Mouse (Mus musculus) erythroblast, embryonic 14.5 days (primary cell): ENCODE measurements around the gene Slc25a30. TPM values are rescaled to one million over a fixed set of nuclear protein-coding genes. Genes with fewer than 3 reads are reported as not detected.
A peak's percentile ranks its signal among the peaks of the same experiment; 100 is the strongest.

ENCODE experiments used
- H3K27me3 ChIP-seq: 2 replicates; pipeline ENCODE4 v1.6.1; 2012; ENCODE audit warnings: inconsistent platforms; ENCODE audit not compliant: control insufficient read depth
- H3K36me3 ChIP-seq: 2 replicates; pipeline ENCODE4 v1.6.1; 2012; ENCODE audit warnings: mild to moderate bottlenecking, inconsistent platforms; ENCODE audit not compliant: control insufficient read depth
- H3K4me1 ChIP-seq: 2 replicates; pipeline ENCODE4 v1.6.1; 2012; ENCODE audit warnings: inconsistent platforms; ENCODE audit not compliant: control insufficient read depth
- H3K4me3 ChIP-seq: replicated peaks from 2 replicates; pipeline ENCODE3; 2012; ENCODE audit warnings: moderate library complexity, mild to moderate bottlenecking, inconsistent platforms
- H3K9me3 ChIP-seq: 2 replicates; pipeline ENCODE4 v1.6.1; 2012; ENCODE audit warnings: low read length, inconsistent platforms, mixed read lengths; ENCODE audit not compliant: control insufficient read depth
- GATA1 ChIP-seq: IDR thresholded peaks from 2 replicates; pipeline ENCODE4 v1.6.1; 2012; ENCODE audit warnings: low read length, inconsistent platforms, mixed read lengths
- TAL1 ChIP-seq: IDR thresholded peaks from 3 replicates; pipeline ENCODE4 v1.6.1; 2012; ENCODE audit warnings: low read length, inconsistent platforms, mixed read lengths
- polyA plus RNA-seq: library from polyadenylated mRNA; stranded (reverse); fragments of >175 nt; gene quantifications from 2 replicates; pipeline ENCODE4 v1.2.3, GENCODE M21; 2012

Slc25a30 gene
- polyA plus RNA-seq, 1 experiment, result 0.87 TPM

- H3K36me3 ChIP-seq, result no peaks in the 10 kb centered on the region
- TF ChIP-seq TAL1 (no peak), GATA1 (no peak)
- H3K9me3 ChIP-seq, result no peaks in the 10 kb centered on the region; the same call in 1 of the 2 replicates
- peaks cover 54% of the 10 kb centered on the region for H3K4me1 ChIP-seq
- H3K4me3 ChIP-seq, result peak overlapping the region; percentile 61
- peaks cover 29% of the 10 kb centered on the region for H3K27me3 ChIP-seq
Measured at GRCm38 (mm10) chr14:75828866-75829806, 42.3 kb upstream of the Slc25a30 start.

- no peaks in the 10 kb centered on the region; the same call in 1 of the 2 replicates for H3K9me3 ChIP-seq
- TF ChIP-seq TAL1, result no peak
- TF ChIP-seq GATA1, result no peak
- H3K4me3 ChIP-seq, result peak overlapping the region; percentile 61
- H3K36me3 ChIP-seq, result no peaks in the 10 kb centered on the region
- H3K4me1 ChIP-seq, result peaks cover 45% of the 10 kb centered on the region
- peaks cover 29% of the 10 kb centered on the region for H3K27me3 ChIP-seq
Measured at GRCm38 (mm10) chr14:75828221-75828620, 41.4 kb upstream of the Slc25a30 start.

- no peak for TF ChIP-seq TAL1
- TF ChIP-seq GATA1, result no peak
Measured at GRCm38 (mm10) chr14:75826851-75827410, 40.1 kb upstream of the Slc25a30 start.

GRCm38 (mm10) chr14:75820007-75820406 is 33.2 kb upstream of the Slc25a30 start:
- Histone ChIP-seq H3K27me3 (no peaks in the 10 kb centered on the region), H3K4me1 (no peaks in the 10 kb centered on the region), H3K36me3 (no peaks in the 10 kb centered on the region), H3K4me3 (no peak overlapping the region), H3K9me3 (no peaks in the 10 kb centered on the region)
- TF ChIP-seq GATA1 (no peak), TAL1 (no peak)

More at GRCm38 (mm10) chr14:75826851-75827410, 40.1 kb upstream of the Slc25a30 start:
- Histone ChIP-seq H3K9me3 (no peaks in the 10 kb centered on the region), H3K27me3 (peaks cover 29% of the 10 kb centered on the region), H3K36me3 (no peaks in the 10 kb centered on the region), H3K4me1 (peaks cover 32% of the 10 kb centered on the region), H3K4me3 (no peak overlapping the region)

GRCm38 (mm10) chr14:75819341-75819740 is 32.5 kb upstream of the Slc25a30 start:
- TF ChIP-seq TAL1 (no peak), GATA1 (no peak)
- no peak overlapping the region for H3K4me3 ChIP-seq
- H3K9me3 ChIP-seq, result no peaks in the 10 kb centered on the region
- H3K4me1 ChIP-seq, result no peaks in the 10 kb centered on the region
- no peaks in the 10 kb centered on the region for H3K36me3 ChIP-seq
- no peaks in the 10 kb centered on the region for H3K27me3 ChIP-seq

- TF ChIP-seq TAL1 (no peak), GATA1 (no peak)
- Histone ChIP-seq H3K27me3 (no peaks in the 10 kb centered on the region), H3K4me3 (no peak overlapping the region), H3K4me1 (no peaks in the 10 kb centered on the region), H3K9me3 (no peaks in the 10 kb centered on the region), H3K36me3 (no peaks in the 10 kb centered on the region)
Measured at GRCm38 (mm10) chr14:75818528-75818927, 31.7 kb upstream of the Slc25a30 start.

GRCm38 (mm10) chr14:75809931-75810330 is 23.1 kb upstream of the Slc25a30 start:
- Histone ChIP-seq H3K4me1 (no peaks in the 10 kb centered on the region), H3K27me3 (peaks cover 5% of the 10 kb centered on the region), H3K4me3 (no peak overlapping the region), H3K9me3 (no peaks in the 10 kb centered on the region), H3K36me3 (no peaks in the 10 kb centered on the region)
- TF ChIP-seq TAL1, result no peak
- TF ChIP-seq GATA1, result no peak

- no peak for TF ChIP-seq GATA1
- Histone ChIP-seq H3K4me3 (no peak overlapping the region), H3K36me3 (no peaks in the 10 kb centered on the region), H3K27me3 (peaks cover 5% of the 10 kb centered on the region), H3K4me1 (no peaks in the 10 kb centered on the region; the same call in 1 of the 2 replicates), H3K9me3 (no peaks in the 10 kb centered on the region)
Measured at GRCm38 (mm10) chr14:75807800-75808199, 21.0 kb upstream of the Slc25a30 start.

- H3K36me3 ChIP-seq, result no peaks in the 10 kb centered on the region
- H3K4me1 ChIP-seq, result no peaks in the 10 kb centered on the region
- H3K9me3 ChIP-seq, result no peaks in the 10 kb centered on the region
- no peak for TF ChIP-seq GATA1
- H3K27me3 ChIP-seq, result peaks cover 3% of the 10 kb centered on the region; the same call in 1 of the 2 replicates
- H3K4me3 ChIP-seq, result no peak overlapping the region
Measured at GRCm38 (mm10) chr14:75797769-75798386, 11.0 kb upstream of the Slc25a30 start.
